Mouse (Mus musculus): Measurements from ENCODE around the gene Spag7.

Gene Spag7

DNA sequence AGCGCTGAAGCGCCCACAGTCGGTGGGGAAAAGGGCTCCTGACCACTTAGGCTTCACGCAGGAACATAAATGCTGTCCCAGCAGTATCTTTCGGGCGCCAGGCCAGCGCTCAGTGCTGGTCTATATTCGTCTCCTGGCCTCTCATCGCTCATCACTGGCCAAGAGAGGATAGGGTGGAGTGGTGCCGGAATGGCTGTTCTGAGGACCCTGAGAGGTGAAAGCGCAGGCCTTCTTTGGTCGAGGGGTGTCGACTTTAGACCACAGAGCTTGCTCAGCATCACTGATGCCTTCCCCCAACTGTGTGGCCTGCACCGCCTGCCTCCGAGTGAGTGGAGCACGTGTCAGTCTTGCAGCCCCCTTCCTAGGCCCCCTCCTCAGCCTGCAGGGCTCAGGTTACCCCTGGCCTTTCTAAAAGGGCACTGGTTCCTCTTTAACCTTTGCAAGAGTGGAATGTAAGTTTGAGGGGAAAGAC is 12.7 kb downstream of the Spag7 start:
- peak; percentile 61 for DNase-seq (ENCODE audit: low read depth, low spot score)

DNA sequence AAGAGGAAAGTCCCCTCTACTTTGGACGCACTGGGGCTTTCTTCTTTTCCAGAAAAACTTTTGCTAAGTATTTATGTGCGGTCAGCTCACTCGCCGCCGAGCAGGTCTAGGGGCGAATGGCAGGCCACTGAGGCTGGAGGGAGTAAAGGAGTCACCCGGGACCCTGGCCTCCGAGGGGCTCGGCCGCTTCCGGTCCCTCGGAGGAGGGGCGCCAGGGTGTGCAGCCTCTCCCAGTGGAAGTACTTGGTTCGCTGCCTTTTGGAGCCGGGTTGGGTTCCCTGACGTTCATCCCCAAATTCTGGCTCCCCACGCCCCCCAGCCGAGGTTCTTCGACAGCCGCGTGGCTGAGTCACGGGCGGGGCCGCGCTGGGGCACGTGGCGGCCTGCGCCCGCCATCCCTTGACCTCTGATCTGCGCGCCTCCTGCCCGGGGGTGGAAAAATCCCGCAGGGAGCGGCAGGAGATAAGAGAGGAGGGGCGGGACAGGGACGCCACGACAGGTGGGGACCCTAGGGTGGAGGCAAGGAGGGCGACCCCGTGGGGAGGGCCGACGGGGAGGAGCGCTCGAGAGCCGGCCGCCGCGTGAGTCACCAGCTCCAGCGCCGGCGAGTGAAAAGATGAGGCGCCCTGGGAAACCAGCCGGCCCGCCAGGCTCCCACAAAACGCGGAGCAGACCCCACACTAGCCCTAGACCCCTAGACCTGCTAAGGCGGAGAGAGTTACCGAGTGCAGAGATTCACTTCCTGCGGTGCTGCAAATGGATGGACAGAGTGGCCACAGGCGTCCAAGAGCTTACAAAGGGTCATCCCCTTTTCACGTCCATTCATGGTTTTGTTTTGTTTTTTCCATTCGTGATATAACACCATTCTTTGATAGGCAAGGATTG is 13.4 kb downstream of the Spag7 start:
- peak; percentile 77 for DNase-seq (ENCODE audit: low read depth, low spot score)

DNA sequence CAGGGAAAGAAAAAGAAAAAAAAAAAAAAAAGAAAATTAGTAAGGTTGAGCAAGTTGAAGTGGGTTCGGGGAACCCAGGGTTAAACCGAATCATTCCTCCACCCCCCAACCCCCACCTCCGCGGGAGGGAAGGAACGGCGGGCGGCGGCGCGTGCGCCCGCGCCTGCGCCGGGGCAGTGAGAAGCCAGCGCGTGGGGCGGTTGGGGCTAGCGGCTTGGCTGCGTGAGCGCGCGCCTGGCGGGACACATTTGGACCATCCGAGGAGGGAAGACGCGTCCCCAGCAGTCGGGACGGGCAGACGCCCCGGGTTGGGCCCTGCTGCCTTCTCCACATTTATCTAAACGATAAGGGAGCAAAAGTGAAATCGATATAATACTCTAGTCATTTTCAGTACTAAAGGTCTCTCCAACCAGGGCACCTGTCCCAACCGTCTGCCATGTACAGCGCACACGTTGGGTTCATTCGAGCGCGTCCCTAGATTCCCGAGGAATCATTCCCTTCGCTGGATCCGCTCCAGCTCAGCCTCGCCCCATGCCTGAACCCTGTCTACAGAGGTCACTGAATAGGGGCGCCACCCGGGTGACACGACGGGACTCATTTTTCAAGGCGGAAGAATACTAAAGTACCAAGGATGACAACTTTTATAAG is 14.2 kb downstream of the Spag7 start:
- peak; percentile 81 for DNase-seq (ENCODE audit: low read depth, low spot score)

DNA sequence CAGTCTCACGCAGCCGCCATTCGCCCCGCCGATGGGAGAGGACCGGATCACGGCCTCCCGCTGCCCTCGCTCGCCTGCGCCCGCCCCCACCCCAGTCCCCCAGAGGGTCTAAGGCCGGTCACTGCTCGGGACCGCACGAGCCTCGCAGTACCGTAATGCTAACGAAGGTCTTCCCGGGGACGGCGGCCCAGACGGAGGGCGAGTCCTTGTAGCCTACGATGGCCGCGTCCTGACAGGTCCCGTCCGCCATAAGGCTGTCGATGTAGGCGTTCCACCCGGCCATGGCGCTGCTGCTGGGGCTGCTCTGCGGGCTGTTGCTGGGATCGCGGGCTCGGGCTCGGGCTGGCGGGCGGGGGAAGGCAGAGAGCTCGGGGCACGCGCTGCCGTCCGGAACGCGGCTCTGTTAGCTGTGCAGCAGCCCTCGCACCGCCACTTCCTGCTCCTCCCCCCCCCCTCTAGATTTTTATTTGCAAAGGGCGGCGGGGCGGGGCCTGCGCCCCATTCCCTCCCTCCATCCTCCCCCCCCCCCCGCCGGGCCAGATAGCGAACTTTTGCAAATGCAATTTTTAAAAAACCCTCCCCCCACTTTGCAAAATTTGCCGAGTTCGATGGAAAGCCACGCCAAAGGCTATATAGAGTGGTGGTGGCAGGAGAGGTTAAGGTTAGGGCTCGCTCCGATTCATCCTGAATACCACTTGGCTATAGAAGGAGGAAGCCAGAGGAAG is 14.9 kb downstream of the Spag7 start, which contains the start of gene Pfn1:
Pfn1 (minus strand) TSS at position 447 of the 725 bp plus-strand sequence.
- peak; percentile 83 for DNase-seq (ENCODE audit: low read depth, low spot score)

DNA sequence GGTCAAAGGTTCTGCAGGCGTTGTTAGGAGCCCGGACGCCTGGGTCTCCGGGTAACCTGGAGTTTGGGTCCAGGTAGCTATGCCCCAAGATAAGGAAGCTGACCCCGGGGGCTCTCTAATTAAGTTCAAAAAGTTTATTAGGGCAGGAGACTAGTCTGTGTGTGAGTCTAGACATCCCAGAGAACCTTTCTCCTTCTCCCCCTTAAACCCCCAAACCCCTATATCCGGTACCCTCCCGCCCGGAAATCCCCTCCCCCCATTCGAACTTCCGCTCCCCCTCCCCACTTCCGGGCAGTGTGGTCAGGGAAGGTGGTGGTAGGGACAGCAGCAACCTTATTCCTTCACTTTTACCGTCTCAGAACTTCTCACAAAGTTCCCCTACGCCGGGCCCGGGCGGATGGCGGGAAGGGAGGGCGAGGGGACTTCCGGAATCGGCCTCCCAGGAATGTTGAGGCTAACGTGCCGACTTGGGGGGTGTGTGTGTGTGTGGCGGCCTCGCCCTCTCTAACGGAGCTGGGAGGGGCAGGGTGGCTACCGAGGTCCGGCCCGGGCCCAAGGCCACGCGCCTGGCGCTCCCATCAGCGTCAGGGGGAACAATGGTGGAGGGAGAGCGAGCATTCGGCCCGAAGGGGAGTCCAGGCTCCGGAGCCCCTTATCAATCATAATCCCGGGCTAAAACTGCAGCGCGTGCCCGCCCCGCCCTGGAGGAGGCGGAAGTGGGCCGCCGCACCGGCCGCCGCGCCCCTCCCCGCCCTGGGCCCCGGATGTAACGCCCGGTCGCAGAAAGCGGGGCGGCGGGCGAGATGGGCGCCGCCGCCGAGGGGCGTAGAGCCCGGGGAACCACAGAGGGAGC is 15.6 kb downstream of the Spag7 start:
- peak; percentile 66 for DNase-seq (ENCODE audit: low read depth, low spot score)

DNA sequence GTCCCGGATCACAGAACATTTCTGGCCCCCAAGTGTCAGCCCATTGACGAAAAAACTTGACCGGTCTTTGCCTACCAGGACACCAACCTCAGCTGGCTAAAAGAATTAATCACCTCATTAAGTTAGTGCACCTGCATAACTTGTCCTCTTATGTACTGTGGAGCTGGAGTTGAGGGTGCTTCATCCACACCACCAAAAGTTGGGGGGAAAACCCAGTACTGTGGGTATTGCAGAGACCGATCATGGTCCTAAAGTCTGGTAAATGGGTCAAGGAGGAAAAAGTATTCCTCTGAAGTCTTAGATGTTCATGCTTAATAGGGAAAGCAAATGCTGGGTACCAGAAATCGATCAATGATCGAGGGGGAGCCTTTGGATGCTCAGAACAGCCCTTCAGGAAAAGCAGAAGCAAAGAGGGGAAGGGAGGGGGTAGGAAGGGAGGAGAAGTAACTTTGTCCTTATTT is 16.3 kb downstream of the Spag7 start:
- DNase-seq (ENCODE audit: low read depth, low spot score), result no peak

DNA sequence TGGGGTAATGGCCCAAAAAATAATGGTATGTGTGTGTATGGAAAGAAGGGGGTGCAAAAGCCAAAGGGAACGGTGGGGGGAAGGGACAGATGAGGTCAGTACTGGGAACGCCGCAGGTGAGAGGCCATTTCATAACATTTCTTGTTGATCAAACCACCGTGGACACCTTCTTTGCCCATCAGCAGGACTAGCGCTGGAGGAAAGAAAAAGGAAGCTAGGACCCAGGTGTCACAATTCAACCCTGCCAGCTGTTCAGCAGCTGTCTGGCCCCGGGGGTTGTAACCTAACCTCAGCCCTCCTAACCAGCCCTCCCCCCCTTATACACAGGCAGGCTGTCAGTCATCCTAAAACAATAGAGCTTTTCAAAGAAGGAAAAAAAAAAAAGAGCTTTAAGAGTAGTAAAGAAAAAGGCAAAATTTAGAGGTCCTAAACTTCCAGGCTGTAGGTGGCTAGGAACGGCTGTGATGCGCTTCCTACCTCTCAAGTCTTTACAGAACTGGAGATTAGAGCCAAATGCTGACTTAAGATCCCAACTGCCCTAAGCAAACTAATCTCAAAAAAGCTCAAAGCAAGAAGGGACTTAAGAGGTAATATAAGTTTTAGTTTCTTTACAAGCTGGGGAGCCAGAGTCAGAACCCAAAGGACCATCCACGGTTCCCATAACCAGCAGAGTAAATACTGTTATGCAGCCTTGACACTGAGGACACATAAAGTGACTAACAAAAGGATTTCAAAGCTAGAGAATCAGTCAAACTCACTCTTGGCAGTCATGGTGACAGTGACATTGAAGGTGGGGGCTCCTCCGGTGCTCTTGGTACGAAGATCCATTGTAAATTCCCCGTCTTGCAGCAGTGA is 17.0 kb downstream of the Spag7 start:
- peak; percentile 72 for DNase-seq (ENCODE audit: low read depth, low spot score)

DNA sequence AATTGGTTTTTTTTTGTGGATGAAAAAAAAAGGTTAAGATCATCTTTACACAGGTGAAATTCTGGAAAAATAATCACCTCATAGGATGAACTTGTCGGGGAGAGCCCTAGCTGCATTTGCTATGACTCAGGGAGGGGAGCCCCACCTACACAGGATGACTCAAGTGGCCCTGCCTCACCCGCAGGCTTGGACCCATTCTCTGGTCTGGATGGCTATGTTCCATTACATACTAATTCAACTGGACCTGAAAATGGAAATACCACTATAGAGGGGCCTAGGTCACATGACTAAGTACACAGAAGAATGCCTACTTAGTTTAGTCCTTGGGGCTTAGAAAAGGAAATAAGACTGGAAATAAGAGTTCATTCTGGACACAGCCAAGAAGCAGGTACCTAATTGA is 17.8 kb downstream of the Spag7 start:
- peak; percentile 90 for DNase-seq (ENCODE audit: low read depth, low spot score)

DNA sequence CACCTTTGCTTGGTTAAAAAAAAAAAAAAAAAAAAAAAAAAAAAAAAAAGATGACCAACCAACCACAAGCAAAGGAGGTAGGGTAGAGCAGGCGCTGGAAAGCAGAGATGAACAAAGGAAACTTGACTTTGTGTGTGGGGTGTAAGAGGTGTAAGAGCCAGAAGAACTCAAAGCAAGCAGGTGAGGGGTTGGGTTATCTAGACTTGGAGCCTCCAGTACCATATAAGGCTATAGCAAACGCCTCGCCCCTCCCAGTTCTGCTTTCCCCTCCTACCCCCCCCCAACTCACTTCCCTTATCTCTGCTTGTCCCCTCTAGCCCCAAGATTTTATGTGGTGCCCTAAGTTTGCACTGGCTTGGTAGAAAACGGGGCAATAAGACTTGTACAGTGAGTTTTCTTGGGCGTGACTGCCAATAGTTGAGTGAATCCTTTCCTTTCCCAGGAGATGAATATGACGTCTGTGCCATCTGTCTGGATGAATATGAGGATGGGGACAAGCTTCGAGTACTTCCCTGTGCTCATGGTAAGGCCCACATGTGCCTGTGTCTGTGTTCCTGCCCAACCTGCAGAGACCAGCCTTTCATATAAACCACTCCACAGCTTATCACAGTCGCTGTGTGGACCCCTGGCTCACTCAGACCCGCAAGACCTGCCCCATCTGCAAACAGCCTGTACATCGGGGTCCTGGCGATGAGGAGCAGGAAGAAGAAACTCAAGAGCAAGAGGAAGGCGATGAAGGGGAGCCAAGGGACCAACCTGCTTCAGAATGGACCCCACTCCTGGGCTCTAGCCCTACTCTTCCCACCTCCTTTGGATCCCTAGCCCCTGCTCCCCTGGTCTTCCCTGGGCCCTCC is 18.7 kb downstream of the Spag7 start:
- peak; percentile 29 for DNase-seq (ENCODE audit: low read depth, low spot score)

DNA sequence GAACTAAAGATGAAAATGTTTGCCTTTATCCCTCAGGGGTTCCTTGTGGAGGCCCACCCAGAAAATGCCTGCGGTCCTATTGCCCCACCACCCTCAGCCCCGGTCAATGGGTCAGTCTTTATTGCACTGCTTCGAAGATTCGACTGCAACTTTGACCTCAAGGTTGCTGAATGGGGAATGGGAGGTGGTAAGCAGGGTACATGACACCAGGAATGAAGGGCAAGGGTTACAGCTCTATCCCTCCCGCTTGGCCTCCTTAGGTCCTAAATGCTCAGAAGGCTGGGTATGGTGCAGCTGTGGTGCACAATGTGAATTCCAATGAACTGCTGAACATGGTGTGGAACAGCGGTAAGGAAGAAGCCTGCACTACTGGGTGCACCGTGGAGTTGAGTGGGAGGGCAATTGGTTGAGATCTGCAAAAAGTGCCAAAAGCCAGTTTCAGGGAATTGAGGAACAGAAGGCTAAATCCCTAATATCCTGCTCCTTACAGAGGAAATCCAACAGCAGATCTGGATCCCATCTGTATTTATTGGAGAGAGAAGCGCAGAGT is 20.0 kb downstream of the Spag7 start:
- no peak for DNase-seq (ENCODE audit: low read depth, low spot score)

DNA sequence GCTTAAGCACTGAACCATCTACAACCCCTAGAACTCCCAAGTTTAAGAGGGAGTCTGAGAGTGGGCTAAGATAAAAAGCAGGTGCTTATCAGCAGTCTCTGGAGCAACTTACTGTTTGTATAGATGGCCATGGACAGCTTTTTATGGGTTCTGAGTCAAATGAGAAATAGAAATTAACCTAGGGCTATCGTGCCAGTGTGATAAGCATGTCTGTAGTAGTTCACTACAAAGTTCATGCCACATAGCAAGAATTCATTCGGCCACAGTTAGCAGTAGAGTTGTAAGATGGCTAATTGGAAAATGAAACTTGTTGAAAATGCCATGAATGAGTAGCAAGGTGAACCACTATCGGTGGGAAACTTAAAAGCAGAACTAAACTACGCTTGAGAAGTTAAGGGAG is 20.7 kb downstream of the Spag7 start:
- DNase-seq (ENCODE audit: low read depth, low spot score), result peak; percentile 31

DNA sequence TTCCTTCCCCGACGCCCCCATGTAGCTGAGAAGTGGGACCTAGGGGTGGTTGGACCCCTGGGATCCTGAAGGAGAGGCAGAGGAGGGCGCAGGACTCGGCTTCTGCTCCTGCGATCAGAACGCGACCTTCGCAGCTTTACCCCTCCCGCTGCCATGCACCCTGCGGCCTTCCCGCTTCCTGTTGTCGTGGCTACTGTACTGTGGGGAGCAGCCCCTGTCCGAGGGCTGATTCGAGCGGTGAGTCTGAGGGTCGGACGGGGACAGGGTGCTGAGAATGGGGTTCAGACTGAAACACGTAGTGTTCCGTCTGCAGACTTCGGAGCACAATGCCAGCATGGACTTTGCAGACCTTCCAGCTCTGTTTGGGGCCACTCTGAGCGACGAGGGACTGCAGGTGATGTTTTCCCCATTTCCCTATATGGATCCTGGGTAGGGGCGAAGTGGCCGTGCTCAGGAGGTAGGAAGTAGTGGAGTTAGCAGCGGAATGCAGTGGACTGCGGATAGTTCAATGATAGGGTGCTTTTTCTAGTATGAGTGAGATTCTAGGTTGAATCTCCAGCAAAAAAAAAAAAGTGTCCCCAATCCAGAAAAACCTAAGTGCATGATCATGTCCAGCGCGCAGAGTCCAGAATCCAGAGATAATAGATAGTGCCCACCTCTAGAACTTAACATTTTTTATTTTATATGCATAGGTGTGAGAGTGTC is 21.3 kb downstream of the Spag7 start:
- DNase-seq (ENCODE audit: low read depth, low spot score), result peak; percentile 51

DNA sequence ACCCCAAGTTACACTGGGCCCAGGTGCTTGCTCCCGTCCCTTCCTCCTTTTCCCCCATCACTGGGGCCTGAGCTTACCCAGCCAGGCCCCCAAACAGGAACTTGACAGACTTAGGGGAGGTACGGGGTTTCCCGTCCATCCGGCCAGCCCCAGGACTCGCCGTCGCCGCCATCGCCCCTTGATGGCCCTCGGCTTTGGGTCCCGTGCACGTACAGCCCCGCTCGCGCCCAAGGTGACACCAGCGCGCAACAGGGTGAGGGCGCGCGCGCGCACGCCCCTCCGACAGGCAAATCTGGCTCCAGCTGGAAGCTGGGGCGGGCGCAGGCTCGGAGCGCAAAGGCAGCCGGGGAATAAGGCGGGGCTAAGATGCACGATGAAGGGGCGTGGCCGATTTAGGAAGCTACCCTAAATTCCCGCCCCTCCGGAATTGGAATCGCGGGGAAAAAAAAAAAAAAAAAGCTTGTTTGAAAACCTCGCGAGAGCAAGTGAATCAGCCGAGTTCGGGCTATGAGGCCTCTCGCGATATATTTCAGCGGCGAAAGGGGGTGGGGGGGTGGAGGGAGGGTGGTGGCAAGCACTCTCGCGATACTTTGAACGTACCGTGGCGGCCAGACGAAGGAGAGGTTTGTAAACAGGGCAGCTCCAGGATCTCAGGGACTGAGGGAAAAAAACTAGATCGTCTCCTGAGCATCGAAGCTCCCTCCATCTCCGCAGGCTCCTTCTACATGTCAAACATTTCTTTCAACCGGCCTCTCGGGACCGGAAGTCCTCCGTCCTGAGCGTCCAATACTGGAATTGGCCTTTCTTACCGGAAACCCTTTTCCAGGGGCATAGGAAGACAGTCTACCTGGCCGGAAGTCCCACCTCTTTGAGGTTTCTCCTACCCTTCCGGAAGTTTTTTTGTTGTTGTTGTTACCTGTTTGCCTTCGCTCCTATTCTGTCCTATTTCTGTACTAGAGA is 22.2 kb downstream of the Spag7 start, which contains the start of the genes Rnf167 and Slc25a11:
Rnf167 (plus strand) TSS at position 545 of the 960 bp plus-strand sequence.
Slc25a11 (minus strand) TSS at position 789 of the 960 bp plus-strand sequence.
- peak; percentile 99 for DNase-seq (ENCODE audit: low read depth, low spot score)

DNA sequence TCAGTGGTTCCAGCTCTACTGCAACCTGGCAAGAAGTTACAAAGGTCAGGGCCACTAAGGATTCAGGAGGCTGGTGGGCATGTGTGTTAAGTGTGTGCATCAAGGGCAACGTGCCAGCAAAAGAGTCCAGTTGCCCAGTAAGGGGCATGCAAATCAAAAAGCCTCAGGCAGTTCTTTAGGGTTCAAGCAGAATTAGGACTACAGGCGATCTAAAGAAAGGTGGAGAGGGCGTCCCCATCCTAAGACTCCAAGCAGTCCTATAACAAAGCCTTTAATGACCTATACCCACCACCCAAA is 23.0 kb downstream of the Spag7 start:
- peak; percentile 43 for DNase-seq (ENCODE audit: low read depth, low spot score)

DNA sequence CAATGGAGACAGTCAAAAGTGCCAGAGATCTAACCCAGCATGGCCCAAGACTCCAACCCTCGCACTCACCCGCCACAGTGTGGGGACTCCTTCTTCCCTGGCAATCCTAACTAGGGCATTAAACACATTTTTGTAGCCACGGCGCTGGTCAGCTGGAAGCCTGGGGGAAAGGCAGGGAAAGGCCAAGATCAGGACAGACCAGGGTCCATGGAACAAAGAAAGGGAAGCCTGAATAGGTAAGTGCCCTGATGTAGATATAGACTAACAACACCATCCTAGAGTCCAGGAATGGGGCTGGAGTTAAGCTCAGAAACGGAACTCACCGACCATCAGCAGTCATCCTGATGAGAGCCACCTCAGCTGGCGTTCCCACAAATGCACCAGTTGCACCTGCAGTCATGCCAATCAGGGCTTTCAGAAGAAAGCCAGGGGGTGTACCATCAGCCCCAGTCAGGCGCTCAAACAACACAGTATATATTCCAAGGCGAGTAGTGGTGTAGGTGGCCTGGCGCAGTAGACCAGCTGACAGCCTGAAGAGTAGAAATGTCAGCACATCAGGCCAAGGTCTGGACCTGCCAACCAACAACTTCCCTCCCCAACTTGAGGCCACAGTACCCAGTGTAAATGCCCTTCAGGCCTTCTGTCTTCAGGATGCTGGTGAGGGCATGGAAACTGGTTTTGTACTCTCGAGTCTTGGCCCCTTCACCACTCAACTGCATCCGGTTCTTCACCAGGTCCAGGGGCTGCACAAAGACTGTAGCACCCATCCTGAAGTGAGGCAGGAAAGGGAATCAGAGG is 23.6 kb downstream of the Spag7 start:
- DNase-seq (ENCODE audit: low read depth, low spot score), result no peak

DNA sequence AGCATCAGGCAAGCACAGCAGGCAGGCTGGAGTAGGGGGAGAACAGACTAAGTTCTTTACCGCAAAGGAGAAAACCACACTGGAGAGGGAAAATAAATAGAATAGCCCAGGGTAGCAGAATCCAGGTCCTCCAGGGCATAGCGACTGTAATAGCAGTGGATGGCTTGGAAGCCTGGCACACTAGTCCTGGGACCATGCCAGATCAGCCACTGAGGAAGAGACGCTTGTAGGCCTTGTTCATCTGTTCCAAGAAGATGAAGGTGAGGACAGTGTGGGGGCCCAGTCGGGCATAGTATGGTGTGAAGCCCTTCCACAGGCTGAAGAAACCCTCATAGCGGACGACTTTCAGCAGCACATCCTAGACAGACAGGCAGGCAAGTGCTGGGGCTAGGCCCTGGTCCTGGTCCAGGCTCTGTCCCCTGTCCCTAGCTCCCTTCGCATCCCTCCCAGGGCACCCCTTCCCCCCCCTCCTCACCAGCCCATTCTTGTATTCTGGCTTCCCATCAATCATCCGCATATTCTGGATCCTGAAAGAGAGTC is 24.6 kb downstream of the Spag7 start:
- no peak for DNase-seq (ENCODE audit: low read depth, low spot score)

All from 3T3-L1 (cell line).